Mouse (Mus musculus) hindbrain, embryonic 15.5 days (tissue): Measurements from ENCODE around the gene Slc35d2. TPM values are rescaled to one million over a fixed set of nuclear protein-coding genes. Genes with fewer than 3 reads are reported as not detected.

ENCODE experiments used
- polyA plus RNA-seq: library from polyadenylated mRNA; unstranded; fragments of >200 nt; fragmentation: Nextera tagmentation; extraction: Ambion mirVana; gene quantifications from 2 replicates; pipeline ENCODE4 v1.2.1, GENCODE M21; 2015

Slc35d2 gene
- polyA plus RNA-seq, 1 experiment from 2014 or later: 1.2 TPM

Other genes with a start within 250 kb of the Slc35d2 start
- not detected in 2 replicates for gene Hsd17b3, start 40.1 kb downstream of the Slc35d2 start, polyA plus RNA-seq
- 6.4 and 7.7 TPM in 2 replicates for gene Zfp367, start 23.8 kb upstream of the Slc35d2 start, polyA plus RNA-seq
- gene Habp4, start 32.5 kb upstream of the Slc35d2 start, polyA plus RNA-seq: 47.7 and 48.0 TPM in 2 replicates
- 2.3 and 3.3 TPM in 2 replicates for gene Cdc14b, start 145.9 kb upstream of the Slc35d2 start, polyA plus RNA-seq
- 13.4 and 13.7 TPM in 2 replicates for gene Aaed1, start 183.3 kb upstream of the Slc35d2 start, polyA plus RNA-seq
- gene Ctsl, start 241.5 kb upstream of the Slc35d2 start, polyA plus RNA-seq: 152 and 162 TPM in 2 replicates